Mouse (Mus musculus): ENCODE data around the gene Muc3. TPM values are rescaled to one million over a fixed set of nuclear protein-coding genes. Genes with fewer than 3 reads are reported as not detected.
A peak's percentile ranks its signal among the peaks of the same experiment; 100 is the strongest.
"Not testable (repeated sequence)": the region's sequence is repeated elsewhere in the genome, so short reads cannot be mapped to it uniquely, and the experiment has no call there.

The Muc3 gene
- polyA plus RNA-seq, 1 experiment from 2014 or later = not detected

- WGBS = 83% methylated on average over 10 of the region's 10 CpGs
Observed at GRCm38 (mm10) chr5:137138977-137139376, 10.1 kb downstream of the Muc3 start.

GRCm38 (mm10) chr5:137134959-137135358 lies 14.2 kb downstream of the Muc3 start:
- DNase-seq (ENCODE audit: low spot score) (no peak), ATAC-seq (ENCODE audit: low read depth) (no peak)
- Histone ChIP-seq H3K27me3 (replicated peaks; ENCODE audit: control insufficient read depth, insufficient read depth, low read length) (no peaks in the 10 kb centered on the region), H3K27ac (replicated peaks; ENCODE audit: low read depth, low read length) (no peak overlapping the region), H3K4me1 (ENCODE audit: control insufficient read depth, insufficient read depth, low read length) (no peaks in the 10 kb centered on the region), H3K9ac (ENCODE audit: low read depth, low read length) (no peak overlapping the region), H3K36me3 (ENCODE audit: control insufficient read depth, insufficient read depth, low read length) (no peaks in the 10 kb centered on the region), H3K4me3 (ENCODE audit: low read depth, low read length) (no peak overlapping the region), H3K4me2 (ENCODE audit: low read depth, low read length) (no peak overlapping the region), H3K9me3 (ENCODE audit: control insufficient read depth, low read length) (no peaks in the 10 kb centered on the region)
- WGBS = 26% methylated on average over 11 of the region's 11 CpGs

More at GRCm38 (mm10) chr5:137138977-137139376, 10.1 kb downstream of the Muc3 start:
- Histone ChIP-seq H3K36me3 (ENCODE audit: control insufficient read depth, insufficient read depth, low read length) (no peaks in the 10 kb centered on the region), H3K27me3 (replicated peaks; ENCODE audit: control insufficient read depth, insufficient read depth, low read length) (no peaks in the 10 kb centered on the region), H3K9me3 (ENCODE audit: control insufficient read depth, low read length) (no peaks in the 10 kb centered on the region), H3K4me3 (ENCODE audit: low read depth, low read length) (no peak overlapping the region), H3K9ac (ENCODE audit: low read depth, low read length) (no peak overlapping the region), H3K4me2 (ENCODE audit: low read depth, low read length) (no peak overlapping the region), H3K4me1 (ENCODE audit: control insufficient read depth, insufficient read depth, low read length) (no peaks in the 10 kb centered on the region), H3K27ac (replicated peaks; ENCODE audit: low read depth, low read length) (no peak overlapping the region)
- ATAC-seq (ENCODE audit: low read depth) (no peak), DNase-seq (ENCODE audit: low spot score) (no peak)

- peak; percentile 55 for DNase-seq (ENCODE audit: low spot score)
- Histone ChIP-seq H3K9me3 (ENCODE audit: control insufficient read depth, low read length) (no peaks in the 10 kb centered on the region), H3K9ac (ENCODE audit: low read depth, low read length) (no peak overlapping the region), H3K27ac (replicated peaks; ENCODE audit: low read depth, low read length) (no peak overlapping the region), H3K36me3 (ENCODE audit: control insufficient read depth, insufficient read depth, low read length) (no peaks in the 10 kb centered on the region), H3K4me1 (ENCODE audit: control insufficient read depth, insufficient read depth, low read length) (no peaks in the 10 kb centered on the region; the same call in 1 of the 2 replicates), H3K4me2 (ENCODE audit: low read depth, low read length) (no peak overlapping the region), H3K4me3 (ENCODE audit: low read depth, low read length) (no peak overlapping the region), H3K27me3 (replicated peaks; ENCODE audit: control insufficient read depth, insufficient read depth, low read length) (no peaks in the 10 kb centered on the region)
- 0 out of 2 replicates have a peak, but pooled peaks have one; percentile 14 for ATAC-seq (ENCODE audit: low read depth)
- WGBS = 4% methylated on average over 3 of the region's 3 CpGs
Observed at GRCm38 (mm10) chr5:137131490-137131889, 17.6 kb downstream of the Muc3 start.

- ATAC-seq (ENCODE audit: low read depth) = peak; percentile 23; the same call in 1 of the 2 replicates
- Histone ChIP-seq H3K27me3 (replicated peaks; ENCODE audit: control insufficient read depth, insufficient read depth, low read length) (no peaks in the 10 kb centered on the region), H3K9ac (ENCODE audit: low read depth, low read length) (no peak overlapping the region), H3K36me3 (ENCODE audit: control insufficient read depth, insufficient read depth, low read length) (no peaks in the 10 kb centered on the region), H3K4me3 (ENCODE audit: low read depth, low read length) (no peak overlapping the region), H3K9me3 (ENCODE audit: control insufficient read depth, low read length) (no peaks in the 10 kb centered on the region), H3K4me1 (ENCODE audit: control insufficient read depth, insufficient read depth, low read length) (no peaks in the 10 kb centered on the region; the same call in 1 of the 2 replicates), H3K27ac (replicated peaks; ENCODE audit: low read depth, low read length) (no peak overlapping the region), H3K4me2 (ENCODE audit: low read depth, low read length) (no peak overlapping the region)
- DNase-seq (ENCODE audit: low spot score) = no peak
- WGBS = 25% methylated on average over 5 of the region's 5 CpGs
Observed at GRCm38 (mm10) chr5:137129281-137129680, 19.8 kb downstream of the Muc3 start.

- Histone ChIP-seq H3K27ac (replicated peaks; ENCODE audit: low read depth, low read length) (no peak overlapping the region), H3K4me3 (ENCODE audit: low read depth, low read length) (no peak overlapping the region), H3K36me3 (ENCODE audit: control insufficient read depth, insufficient read depth, low read length) (no peaks in the 10 kb centered on the region), H3K4me1 (ENCODE audit: control insufficient read depth, insufficient read depth, low read length) (no peaks in the 10 kb centered on the region), H3K9me3 (ENCODE audit: control insufficient read depth, low read length) (no peaks in the 10 kb centered on the region), H3K4me2 (ENCODE audit: low read depth, low read length) (no peak overlapping the region), H3K9ac (ENCODE audit: low read depth, low read length) (no peak overlapping the region), H3K27me3 (replicated peaks; ENCODE audit: control insufficient read depth, insufficient read depth, low read length) (no peaks in the 10 kb centered on the region)
- WGBS = 94% methylated on average over 4 of the region's 4 CpGs
- ATAC-seq (ENCODE audit: low read depth) (no peak), DNase-seq (ENCODE audit: low spot score) (no peak)
Observed at GRCm38 (mm10) chr5:137123516-137123915, 25.6 kb downstream of the Muc3 start.

GRCm38 (mm10) chr5:137122686-137123193 lies 26.4 kb downstream of the Muc3 start:
- 10% methylated on average over 14 of the region's 14 CpGs for WGBS
- Histone ChIP-seq H3K4me3 (ENCODE audit: low read depth, low read length) (no peak overlapping the region), H3K27me3 (replicated peaks; ENCODE audit: control insufficient read depth, insufficient read depth, low read length) (no peaks in the 10 kb centered on the region), H3K27ac (replicated peaks; ENCODE audit: low read depth, low read length) (no peak overlapping the region), H3K4me2 (ENCODE audit: low read depth, low read length) (0 out of 2 replicates have a peak overlapping the region, but pooled peaks have one; percentile 6), H3K9me3 (ENCODE audit: control insufficient read depth, low read length) (no peaks in the 10 kb centered on the region), H3K4me1 (ENCODE audit: control insufficient read depth, insufficient read depth, low read length) (no peaks in the 10 kb centered on the region), H3K9ac (ENCODE audit: low read depth, low read length) (no peak overlapping the region), H3K36me3 (ENCODE audit: control insufficient read depth, insufficient read depth, low read length) (no peaks in the 10 kb centered on the region)
- peak; percentile 90 for DNase-seq (ENCODE audit: low spot score)
- peak; percentile 89 for ATAC-seq (ENCODE audit: low read depth)

- H3K4me3 ChIP-seq (ENCODE audit: low read depth, low read length) = no peak overlapping the region
- no peaks in the 10 kb centered on the region for H3K36me3 ChIP-seq (ENCODE audit: control insufficient read depth, insufficient read depth, low read length)
- no peaks in the 10 kb centered on the region for H3K9me3 ChIP-seq (ENCODE audit: control insufficient read depth, low read length)
- H3K4me2 ChIP-seq (ENCODE audit: low read depth, low read length) = no peak overlapping the region
- H3K27me3 ChIP-seq (replicated peaks; ENCODE audit: control insufficient read depth, insufficient read depth, low read length) = no peaks in the 10 kb centered on the region
- no peak overlapping the region for H3K9ac ChIP-seq (ENCODE audit: low read depth, low read length)
- WGBS = 67% methylated on average over 4 of the region's 4 CpGs
- no peak for ATAC-seq (ENCODE audit: low read depth)
- no peak overlapping the region for H3K27ac ChIP-seq (replicated peaks; ENCODE audit: low read depth, low read length)
- 0 out of 2 replicates have a peak, but pooled peaks cover 3% of the 10 kb centered on the region for H3K4me1 ChIP-seq (ENCODE audit: control insufficient read depth, insufficient read depth, low read length)
- DNase-seq (ENCODE audit: low spot score) = no peak
Observed at GRCm38 (mm10) chr5:137121280-137121679, 27.8 kb downstream of the Muc3 start.

- Histone ChIP-seq H3K4me2 (ENCODE audit: low read depth, low read length) (no peak overlapping the region), H3K9me3 (ENCODE audit: control insufficient read depth, low read length) (no peaks in the 10 kb centered on the region), H3K36me3 (ENCODE audit: control insufficient read depth, insufficient read depth, low read length) (0 out of 2 replicates have a peak, but pooled peaks cover 2% of the 10 kb centered on the region), H3K4me1 (ENCODE audit: control insufficient read depth, insufficient read depth, low read length) (peaks cover 10% of the 10 kb centered on the region; the same call in 1 of the 2 replicates), H3K9ac (ENCODE audit: low read depth, low read length) (no peak overlapping the region), H3K27ac (replicated peaks; ENCODE audit: low read depth, low read length) (no peak overlapping the region), H3K27me3 (replicated peaks; ENCODE audit: control insufficient read depth, insufficient read depth, low read length) (no peaks in the 10 kb centered on the region), H3K4me3 (ENCODE audit: low read depth, low read length) (no peak overlapping the region)
- ATAC-seq (ENCODE audit: low read depth) = no peak
- 71% methylated on average over 4 of the region's 4 CpGs for WGBS
- DNase-seq (ENCODE audit: low spot score) = no peak
Observed at GRCm38 (mm10) chr5:137118878-137119277, 30.2 kb downstream of the Muc3 start.

GRCm38 (mm10) chr5:137117994-137118393 lies 31.1 kb downstream of the Muc3 start:
- Histone ChIP-seq H3K36me3 (ENCODE audit: control insufficient read depth, insufficient read depth, low read length) (peaks cover 11% of the 10 kb centered on the region; the same call in 1 of the 2 replicates), H3K4me1 (ENCODE audit: control insufficient read depth, insufficient read depth, low read length) (peaks cover 10% of the 10 kb centered on the region; the same call in 1 of the 2 replicates)
- H3K27ac ChIP-seq (replicated peaks; ENCODE audit: low read depth, low read length); H3K4me3 ChIP-seq (ENCODE audit: low read depth, low read length); H3K9ac ChIP-seq (ENCODE audit: low read depth, low read length); ATAC-seq (ENCODE audit: low read depth); DNase-seq (ENCODE audit: low spot score); H3K9me3 ChIP-seq (ENCODE audit: control insufficient read depth, low read length); H3K4me2 ChIP-seq (ENCODE audit: low read depth, low read length); H3K27me3 ChIP-seq (replicated peaks; ENCODE audit: control insufficient read depth, insufficient read depth, low read length): not testable (repeated sequence)
- WGBS = 86% methylated on average over 3 of the region's 3 CpGs
